Mouse (Mus musculus) forelimb bud, embryonic 11.5 days (tissue): ENCODE measurements around the gene 9230110F15Rik.
"Not testable (repeated sequence)": the region's sequence is repeated elsewhere in the genome, so short reads cannot be mapped to it uniquely, and the experiment has no call there.

Experiments used
- DNase-seq: peaks from one replicate; pipeline ENCODE4 v3.0.0-alpha.2; 2012; ENCODE audit warnings: low read depth, low spot score

The 9230110F15Rik gene

DNA sequence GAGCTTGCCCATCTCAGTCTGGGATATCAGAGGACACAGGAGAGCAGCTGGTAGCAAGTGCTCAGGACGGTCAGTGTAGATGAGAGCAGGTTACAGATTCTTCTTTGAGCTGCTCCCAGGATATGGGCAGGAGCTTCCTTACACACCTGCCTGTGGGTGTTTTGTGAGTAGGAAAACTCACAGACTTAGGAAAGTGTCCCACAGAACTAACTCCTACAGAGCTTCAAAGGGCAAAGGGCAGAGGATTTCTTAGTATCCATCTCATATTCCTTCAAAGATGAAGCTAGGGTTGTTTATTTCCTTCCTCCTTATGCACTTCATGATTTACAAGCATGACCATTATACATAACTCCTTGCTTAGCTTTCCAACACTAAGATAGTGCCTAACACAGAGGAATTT lies at the start of gene 9230110F15Rik:
Gene 9230110F15Rik (minus strand): TSS at position 101 of the 400 bp plus-strand sequence.
- no peak for DNase-seq

- DNase-seq: not testable (repeated sequence)
Observed at GRCm38 (mm10) chr9:35893112-35893511, 49.2 kb upstream of the 9230110F15Rik start.

GRCm38 (mm10) chr9:35817881-35818280 lies 26.1 kb downstream of the 9230110F15Rik start:
- not testable (repeated sequence) for DNase-seq

GRCm38 (mm10) chr9:35798146-35798545 lies 45.8 kb downstream of the 9230110F15Rik start:
- no peak for DNase-seq

DNA sequence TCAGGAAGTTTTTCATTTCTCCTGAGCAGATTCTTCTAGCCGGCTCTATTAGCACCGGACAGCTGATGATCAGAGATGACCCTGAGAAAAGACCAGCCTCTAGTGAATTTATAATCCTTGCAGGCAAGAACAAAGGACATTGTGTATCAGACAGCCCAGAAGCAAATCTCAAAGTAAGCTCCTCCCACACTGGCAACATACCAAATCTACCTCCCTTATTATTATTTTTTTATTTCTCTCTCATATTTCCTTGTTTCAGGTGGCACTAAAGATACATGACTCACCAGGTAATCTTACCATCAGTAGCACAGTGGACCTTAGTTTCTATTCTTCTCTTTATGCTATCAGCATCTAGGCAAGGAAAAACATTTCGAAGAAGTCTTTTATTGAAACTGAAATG lies 53.9 kb downstream of the 9230110F15Rik start, which contains the start of the genes Gm27235 and D730048I06Rik:
Gene Gm27235 (minus strand): TSS at position 101 of the 400 bp plus-strand sequence.
Gene D730048I06Rik (minus strand): TSS at position 112 of the 400 bp plus-strand sequence.
- DNase-seq: no peak
